Mouse (Mus musculus) ZHBTc4 (cell line): ENCODE data around the gene Miox.

Experiments used
- DNase-seq: peaks from one replicate; pipeline ENCODE4 v3.0.0-alpha.2; 2011; ENCODE audit warnings: low read depth, low spot score

Gene Miox

DNA sequence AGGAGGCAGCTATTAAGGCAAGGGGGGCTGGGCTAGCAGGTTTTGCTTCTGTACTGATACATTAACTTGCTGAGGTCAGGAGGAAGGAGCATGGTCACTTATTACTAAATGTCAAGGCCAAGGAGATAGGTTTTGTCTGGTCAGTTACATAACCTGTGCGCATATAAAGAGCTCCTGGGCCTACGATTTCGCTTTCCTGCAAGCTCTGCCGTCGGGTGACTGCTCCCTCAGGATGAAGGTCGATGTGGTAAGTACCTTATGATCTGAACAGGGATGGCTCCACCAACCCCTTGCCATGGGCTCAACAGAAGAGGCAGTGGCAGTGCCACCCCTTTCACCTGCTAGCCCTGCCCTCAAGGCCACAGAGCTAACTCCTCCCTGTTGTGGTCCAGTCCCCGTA, at the start of gene Miox:
TSS of gene Miox (plus strand) at position 128 of the 400 bp plus-strand sequence.
- DNase-seq, result no peak

DNA sequence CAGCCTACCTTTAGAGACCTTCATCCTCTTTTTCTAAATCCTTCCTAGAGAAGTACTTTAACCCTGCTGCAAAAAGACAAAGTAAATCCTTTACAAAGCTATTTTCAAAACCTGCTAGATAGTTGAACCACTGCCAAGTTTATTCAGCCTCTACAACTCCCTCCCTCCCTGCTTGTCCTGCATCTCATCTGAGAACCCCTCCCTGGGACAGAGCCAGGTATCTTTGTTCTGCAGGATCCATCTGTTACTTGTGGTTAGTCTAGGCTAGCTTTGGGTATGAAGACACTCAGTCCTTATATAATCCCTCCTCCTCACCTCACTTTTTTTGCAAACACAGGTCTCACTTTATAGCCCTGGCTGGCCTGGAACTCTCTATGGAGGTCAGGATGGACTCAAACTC, 49.2 kb upstream of the Miox start:
- DNase-seq, result no peak

GRCm38 (mm10) chr15:89285478-89285877, 48.7 kb upstream of the Miox start:
- no peak for DNase-seq

- DNase-seq, result no peak
Observed at GRCm38 (mm10) chr15:89286114-89286513, 48.1 kb upstream of the Miox start.

DNA sequence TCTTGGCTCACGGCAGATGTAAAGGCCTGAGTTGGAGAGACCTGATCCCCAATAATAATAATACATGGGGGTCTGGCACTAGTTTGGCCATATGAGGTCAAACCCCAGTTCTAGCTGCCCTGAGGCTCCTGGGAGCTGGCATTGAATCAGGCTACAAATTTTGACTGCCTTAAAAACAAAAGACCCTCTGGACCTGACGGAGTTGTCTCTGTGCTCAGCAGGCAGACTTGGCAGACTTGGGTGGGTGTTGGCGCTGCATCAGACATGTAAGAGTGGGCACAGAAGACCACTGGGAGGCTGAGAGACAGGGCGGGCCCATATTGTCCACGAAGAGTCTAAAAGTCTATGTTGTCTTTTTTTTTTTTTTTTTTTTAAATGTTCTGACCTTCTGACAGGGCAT, 47.6 kb upstream of the Miox start:
- no peak for DNase-seq

DNA sequence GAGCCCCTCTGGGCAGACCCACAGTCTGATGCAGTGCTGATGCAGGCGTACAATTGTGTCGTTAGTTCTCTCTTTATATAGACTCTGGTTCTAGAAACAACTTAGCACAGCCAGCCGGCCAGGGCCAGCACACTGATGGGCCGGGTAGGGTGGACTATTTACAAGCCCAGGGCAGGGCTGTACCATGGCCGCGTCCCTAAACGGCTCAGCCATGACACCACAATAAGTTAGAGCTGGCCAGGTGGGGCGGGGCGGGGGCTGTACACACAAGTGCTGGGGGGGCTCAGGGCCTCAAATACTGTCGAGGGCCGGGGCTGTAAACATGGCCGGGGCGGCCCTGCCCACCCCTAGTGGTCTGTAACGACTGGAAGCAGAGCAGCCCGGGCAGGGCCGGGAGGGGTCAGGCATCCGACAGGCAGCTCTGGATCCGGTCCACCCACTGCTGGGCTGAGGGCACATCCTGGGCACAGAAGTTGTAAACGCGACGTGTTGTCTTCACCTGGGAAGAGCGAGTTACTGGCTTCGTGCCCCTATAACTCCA, 45.9 kb upstream of the Miox start:
- DNase-seq, result no peak

DNA sequence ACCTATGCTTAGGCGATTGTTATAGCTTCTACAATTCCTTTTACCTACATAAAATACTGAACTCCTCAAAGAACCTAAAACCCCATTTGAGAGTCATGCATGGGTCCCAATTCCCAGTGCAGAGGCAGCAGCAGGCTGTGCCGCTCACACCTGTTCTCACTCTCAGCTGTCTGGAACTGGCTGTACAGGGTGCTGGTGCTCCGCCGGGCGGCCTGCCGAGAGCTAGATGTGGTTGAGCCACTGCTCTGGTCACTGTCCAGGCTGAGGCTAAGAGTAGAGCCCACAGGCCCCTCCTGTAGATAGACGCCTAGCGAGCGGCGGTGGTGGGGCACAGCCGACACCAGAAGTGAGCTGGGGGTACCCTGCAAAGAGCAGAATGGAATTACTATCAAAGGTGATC, 44.7 kb upstream of the Miox start:
- DNase-seq, result no peak

GRCm38 (mm10) chr15:89291521-89291920, 42.7 kb upstream of the Miox start:
- DNase-seq, result peak; percentile 57

DNA sequence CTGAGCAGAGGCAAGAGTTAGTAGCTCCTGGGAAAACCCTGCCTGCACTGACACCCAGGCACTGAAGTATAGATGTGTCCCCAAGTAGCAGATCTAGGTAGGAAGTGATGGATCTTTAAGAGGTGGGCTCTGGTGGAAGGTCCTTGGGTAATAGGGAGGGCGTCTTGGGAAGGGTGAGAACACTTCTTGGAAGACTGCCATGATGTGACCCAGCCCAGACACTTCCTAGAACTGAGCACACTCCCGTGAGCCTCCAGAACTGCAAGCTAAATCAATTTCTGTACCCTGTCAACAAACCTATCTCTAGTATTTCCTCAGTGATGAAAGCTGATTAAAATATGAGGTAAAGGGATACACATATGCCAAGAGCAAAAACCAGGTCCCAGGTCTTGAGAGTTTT, 41.4 kb upstream of the Miox start:
- no peak for DNase-seq

GRCm38 (mm10) chr15:89293778-89294177, 40.4 kb upstream of the Miox start:
- no peak for DNase-seq

DNA sequence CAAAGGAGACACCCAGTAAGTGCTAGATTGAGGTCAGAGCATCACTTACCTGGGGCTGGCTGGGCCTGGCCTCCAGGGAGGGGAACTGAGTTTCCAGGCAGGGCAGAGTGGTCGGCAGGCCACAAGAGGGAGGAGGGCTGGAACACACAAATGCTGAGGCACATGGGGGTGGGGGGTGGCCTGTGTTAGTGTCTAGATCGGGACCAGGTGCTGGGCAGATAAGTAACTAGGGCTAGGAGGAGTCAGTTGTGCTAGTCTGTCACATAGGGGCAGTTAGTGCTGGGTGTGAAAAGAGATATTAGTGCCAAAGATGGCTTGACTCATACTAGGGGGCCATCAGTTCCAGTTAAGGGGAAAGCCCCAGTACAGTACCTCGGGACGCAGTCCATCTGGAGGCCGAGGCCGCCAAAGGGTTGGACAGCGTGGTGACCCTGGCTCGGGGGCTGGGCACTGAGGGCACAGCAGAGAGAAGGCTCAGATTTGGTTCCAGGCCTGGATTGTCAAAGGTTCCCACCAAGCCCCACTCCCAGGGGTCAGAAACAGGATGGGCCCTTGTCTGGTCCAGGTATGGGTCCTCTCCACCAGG, 38.5 kb upstream of the Miox start:
- no peak for DNase-seq

DNA sequence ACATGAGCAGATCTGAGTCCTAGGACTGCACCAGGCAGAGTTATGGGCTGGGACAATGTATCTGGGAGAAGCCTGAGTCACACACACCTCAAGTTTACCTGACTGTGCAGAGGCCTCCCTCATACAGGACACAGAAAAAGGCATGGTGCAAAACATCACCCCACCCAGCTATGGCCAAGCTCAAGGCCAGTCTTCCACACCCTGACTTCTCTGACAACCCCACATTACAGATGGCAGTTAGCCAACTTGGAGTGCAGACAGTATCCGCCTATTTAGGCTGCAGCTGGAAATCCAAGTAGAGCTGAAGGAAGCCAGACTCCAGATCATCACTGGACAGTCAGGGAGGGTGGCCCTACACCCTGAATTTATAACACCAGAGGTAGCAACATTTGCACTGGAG, 37.7 kb upstream of the Miox start:
- DNase-seq, result no peak

DNA sequence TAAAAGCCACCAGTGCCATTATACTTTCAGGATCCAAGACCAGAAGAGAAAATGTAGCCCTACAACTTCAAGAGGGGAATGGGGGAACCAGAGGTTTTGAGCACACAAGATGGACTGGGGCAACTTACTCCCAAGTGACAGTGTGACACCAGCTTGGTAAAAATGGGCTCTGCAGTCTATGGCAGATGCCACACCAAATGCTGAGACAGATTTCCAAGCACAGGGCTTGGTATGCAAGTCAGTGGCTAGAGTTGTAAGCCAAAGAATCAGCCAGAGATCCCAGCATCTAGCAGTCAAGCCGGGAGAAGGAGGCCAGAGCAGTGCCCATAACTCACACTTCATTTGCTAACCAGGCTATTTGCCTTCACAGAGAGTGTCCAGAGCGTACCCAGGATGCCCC, 36.5 kb upstream of the Miox start:
- no peak for DNase-seq

GRCm38 (mm10) chr15:89300180-89300579, 34.0 kb upstream of the Miox start:
- no peak for DNase-seq

GRCm38 (mm10) chr15:89300600-89300999, 33.6 kb upstream of the Miox start:
- no peak for DNase-seq

- DNase-seq, result no peak
Observed at GRCm38 (mm10) chr15:89305966-89306365, 28.2 kb upstream of the Miox start.

- no peak for DNase-seq
Observed at GRCm38 (mm10) chr15:89307461-89307860, 26.7 kb upstream of the Miox start.

DNA sequence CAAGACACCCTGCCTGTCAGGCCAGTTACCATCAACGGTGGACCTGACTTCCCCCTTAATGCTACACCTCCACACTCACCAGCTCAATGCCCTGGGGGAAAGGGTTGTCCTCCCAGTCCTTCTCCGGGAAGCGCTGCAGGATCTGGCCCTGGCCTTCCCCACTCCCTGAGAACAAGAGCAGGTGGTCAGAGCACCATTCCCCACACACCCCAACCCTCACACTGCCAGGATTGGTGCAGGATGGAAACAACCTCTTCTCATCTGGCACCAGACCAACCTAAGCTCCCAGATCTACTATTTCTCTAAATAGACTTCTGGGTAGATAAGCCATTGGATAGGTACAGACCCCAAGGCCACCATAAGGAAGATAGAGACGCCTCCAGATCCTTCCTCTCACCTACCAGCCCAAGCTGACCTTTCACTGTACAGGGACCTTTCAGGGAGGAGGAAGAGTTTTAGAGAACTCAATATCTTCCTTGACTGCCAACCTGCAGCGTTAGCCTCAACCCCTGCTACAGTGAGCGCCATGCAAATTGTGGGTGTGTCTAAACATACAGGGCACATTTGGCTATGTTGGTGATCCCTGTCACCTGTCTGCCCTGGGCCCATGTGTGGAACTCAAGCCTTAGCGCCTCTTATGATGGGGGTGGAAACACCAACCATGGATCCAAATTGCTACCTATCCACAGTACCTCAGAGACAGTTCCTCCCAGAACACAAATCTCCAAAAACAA, 25.6 kb upstream of the Miox start:
- no peak for DNase-seq

DNA sequence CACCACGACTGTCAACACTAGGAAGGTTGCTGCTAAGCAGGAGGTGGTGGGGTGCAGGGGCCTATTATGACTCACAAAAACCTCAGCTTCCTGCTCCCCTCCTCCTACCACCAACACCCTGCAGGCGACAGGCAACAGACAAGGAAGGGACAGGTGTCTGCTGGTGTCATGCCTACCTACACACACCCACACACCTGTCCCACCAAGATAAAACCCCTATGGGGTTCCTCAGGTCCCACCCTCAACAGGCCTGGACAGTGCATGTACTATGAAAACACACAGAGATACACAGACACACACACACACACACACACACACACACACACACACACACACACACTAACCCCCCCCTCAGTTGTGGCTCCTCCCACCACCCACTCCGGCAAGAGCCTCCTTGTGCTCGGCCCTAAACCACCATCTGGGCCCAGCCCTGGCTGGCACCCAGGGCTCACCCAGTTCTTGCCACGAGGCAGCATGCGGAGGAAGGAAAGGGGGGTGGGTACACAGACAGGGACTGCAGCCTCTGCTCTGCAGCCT, 24.2 kb upstream of the Miox start:
- no peak for DNase-seq

DNA sequence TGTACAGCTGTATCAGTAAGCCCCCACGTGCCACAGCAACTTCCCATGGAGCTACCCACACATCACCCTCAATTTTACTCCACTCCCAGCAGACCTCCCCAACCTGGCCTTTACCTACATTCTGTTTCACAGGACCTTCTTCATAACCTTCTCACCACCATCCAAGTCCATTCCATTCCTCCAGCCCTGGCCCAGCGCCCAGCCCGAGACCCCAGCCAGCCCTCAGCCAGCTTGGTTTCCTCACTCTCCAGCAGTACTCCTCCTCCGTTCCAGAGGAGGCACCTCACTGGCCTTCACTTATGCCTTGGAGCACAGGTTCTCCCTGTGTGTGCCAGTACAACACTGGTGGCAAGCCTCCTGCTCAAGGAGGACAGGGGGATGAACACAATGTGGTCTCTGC, 20.8 kb upstream of the Miox start:
- no peak for DNase-seq

DNA sequence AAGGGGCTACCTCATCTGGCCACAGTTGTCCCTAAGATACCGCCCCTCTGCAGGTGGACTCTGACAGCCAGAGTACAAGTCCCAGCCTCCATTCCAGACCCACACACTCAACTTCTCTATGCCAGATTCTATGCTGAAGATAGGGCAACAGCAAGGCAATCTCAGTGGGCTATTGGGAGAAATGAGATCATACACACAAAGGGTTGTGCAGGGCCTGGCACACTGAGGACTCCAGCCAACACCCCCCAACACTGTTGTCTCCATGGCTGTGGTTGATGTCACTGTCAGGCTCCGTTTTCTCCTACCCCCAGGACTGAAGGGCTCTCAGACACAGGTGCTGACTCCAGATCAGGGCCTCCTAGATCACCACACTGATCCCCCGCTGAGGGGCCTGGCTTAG, 20.1 kb upstream of the Miox start:
- no peak for DNase-seq

DNA sequence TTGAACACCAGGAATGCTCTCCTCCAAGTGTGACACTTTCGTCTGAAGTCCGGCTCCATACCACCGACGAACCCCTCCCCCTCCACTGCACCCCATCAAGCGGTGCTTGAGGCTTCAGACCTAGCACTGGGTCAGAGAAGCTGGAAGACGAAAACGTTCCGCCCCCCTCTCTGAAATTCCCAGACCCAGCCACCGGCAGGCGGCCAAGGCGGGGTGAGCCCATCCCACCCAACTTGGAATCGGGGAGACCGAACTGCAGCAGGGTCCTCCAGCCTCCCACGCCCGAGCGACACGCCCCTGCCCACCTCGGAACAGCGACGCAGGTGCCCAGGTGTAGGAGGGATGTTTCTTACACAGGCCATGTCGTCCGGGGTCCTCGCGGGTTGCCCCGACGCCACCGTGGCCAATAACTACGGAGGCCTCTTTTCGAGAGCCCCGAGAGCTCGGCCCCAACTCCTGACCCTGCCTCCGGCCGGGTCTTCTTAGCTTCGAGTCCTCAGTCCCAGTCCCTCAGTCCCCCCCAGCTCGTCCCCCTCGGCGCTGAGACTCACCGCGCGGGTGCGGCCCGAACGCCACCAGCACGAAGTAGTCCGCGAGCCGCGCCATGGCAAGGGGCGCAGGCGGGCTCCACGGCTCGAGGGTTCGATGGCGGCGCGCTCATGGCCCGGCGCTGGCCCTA, 19.5 kb upstream of the Miox start:
- peak; percentile 52 for DNase-seq
